Mouse (Mus musculus) heart, embryonic 11.5 days (tissue): Measurements from ENCODE around the gene Noxa1. TPM values are rescaled to one million over a fixed set of nuclear protein-coding genes. Genes with fewer than 3 reads are reported as not detected.

Experiments
- ATAC-seq: fragments of 200-750 bp; cut with Nextera tagmentation; replicated peaks from 2 replicates; pipeline ENCODE4 v1.8.0; 2017; ENCODE audit warnings: moderate library complexity; ENCODE audit not compliant: insufficient number of reproducible peaks, low FRiP score, low TSS enrichment
- H3K27ac ChIP-seq: fragments of 300-500 bp; sonication (generic); 2 replicates; pipeline ENCODE4 v1.5.1; 2014; ENCODE audit warnings: mild to moderate bottlenecking, low read depth, low read length
- H3K27me3 ChIP-seq: fragments of 300-500 bp; sonication (generic); 2 replicates; pipeline ENCODE4 v1.6.1; 2014; ENCODE audit warnings: mild to moderate bottlenecking, low read length, mixed read lengths; ENCODE audit not compliant: control insufficient read depth, insufficient read depth
- H3K36me3 ChIP-seq: fragments of 300-500 bp; sonication (generic); 2 replicates; pipeline ENCODE4 v1.6.1; 2014; ENCODE audit warnings: mild to moderate bottlenecking, low read length, moderate library complexity, mixed read lengths; ENCODE audit not compliant: control insufficient read depth, insufficient read depth
- H3K4me1 ChIP-seq: fragments of 300-500 bp; sonication (generic); 2 replicates; pipeline ENCODE4 v1.6.1; 2014; ENCODE audit warnings: low read length; ENCODE audit not compliant: control insufficient read depth, insufficient read depth
- H3K4me2 ChIP-seq: fragments of 300-500 bp; sonication (generic); 2 replicates; pipeline ENCODE4 v1.6.1; 2014; ENCODE audit warnings: mild to moderate bottlenecking, moderate library complexity
- H3K4me3 ChIP-seq: fragments of 300-500 bp; sonication (generic); 2 replicates; pipeline ENCODE4 v1.5.1; 2014; ENCODE audit warnings: low read depth, low read length
- H3K9ac ChIP-seq: fragments of 300-500 bp; sonication (generic); 2 replicates; pipeline ENCODE4 v1.6.1; 2014; ENCODE audit warnings: mild to moderate bottlenecking, low read depth, low read length, moderate library complexity
- H3K9me3 ChIP-seq: fragments of 300-500 bp; sonication (generic); replicated peaks from 2 replicates; pipeline ENCODE4 v1.6.1; 2016; ENCODE audit warnings: low read length; ENCODE audit not compliant: control insufficient read depth
- WGBS: fragments of 180-500 bp; shearing (Covaris S2); extraction: QIAGEN DNeasy Blood & Tissue Kit; methylation state at CpG from one replicate; pipeline ENCODE4 v1.1.7; 2014; ENCODE audit not compliant: insufficient replicate concordance; 5-methylcytosine and 5-hydroxymethylcytosine counted together
- polyA plus RNA-seq: library from polyadenylated mRNA; unstranded; fragments of >200 nt; fragmentation: Nextera tagmentation; extraction: Ambion mirVana; gene quantifications from 2 replicates; pipeline ENCODE4 v1.2.1, GENCODE M21; 2014

Gene Noxa1
- polyA plus RNA-seq, 1 experiment from 2014 or later: 0.10 TPM

DNA sequence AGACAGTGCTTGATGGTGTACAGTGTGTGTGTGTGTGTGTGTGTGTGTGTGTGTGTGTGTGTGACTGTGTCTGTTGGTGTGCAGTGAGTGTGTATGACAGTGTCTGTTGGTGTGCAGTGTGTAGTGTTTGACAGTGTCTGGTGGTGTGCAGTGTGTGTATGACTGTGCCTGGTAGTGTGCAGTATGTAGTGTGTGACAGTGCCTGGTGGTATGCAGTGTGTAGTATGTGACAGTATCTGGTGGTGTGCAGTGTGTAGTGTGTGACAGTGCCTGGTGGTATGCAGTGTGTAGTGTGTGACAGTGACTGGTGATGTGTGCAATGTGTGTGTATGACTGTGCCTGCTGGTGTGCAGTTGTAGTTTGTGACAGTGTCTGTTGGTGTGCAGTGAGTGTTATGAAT lies 14.5 kb upstream of the Noxa1 start:
- H3K4me3 ChIP-seq: no peak overlapping the region
- H3K36me3 ChIP-seq: no peaks in the 10 kb centered on the region
- no peak overlapping the region for H3K4me2 ChIP-seq
- H3K27me3 ChIP-seq: no peaks in the 10 kb centered on the region
- H3K4me1 ChIP-seq: 0 out of 2 replicates have a peak, but pooled peaks cover 5% of the 10 kb centered on the region
- H3K9me3 ChIP-seq: no peaks in the 10 kb centered on the region
- no peak overlapping the region for H3K9ac ChIP-seq
- no peak for ATAC-seq
- H3K27ac ChIP-seq: no peak overlapping the region

DNA sequence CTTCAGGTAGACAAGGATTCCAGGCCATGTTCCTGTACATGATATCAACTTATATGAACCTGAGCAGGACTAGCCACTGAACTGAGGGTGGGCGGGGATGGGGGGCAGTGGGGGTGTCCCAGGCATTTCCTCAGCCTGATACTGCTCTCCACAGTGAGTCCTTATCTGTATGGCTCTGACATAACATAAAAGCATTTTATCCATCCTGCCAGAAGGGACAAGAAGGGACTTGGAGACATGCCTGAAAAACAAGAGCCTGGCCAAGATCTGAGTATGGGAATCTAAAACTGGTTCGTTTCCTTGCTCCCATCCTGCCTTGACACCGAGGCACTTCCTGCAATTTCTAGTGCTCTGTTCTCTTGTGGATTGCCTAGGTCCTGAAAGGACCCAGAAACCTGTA lies 11.1 kb upstream of the Noxa1 start:
- Histone ChIP-seq H3K27me3 (no peaks in the 10 kb centered on the region), H3K4me2 (no peak overlapping the region), H3K9me3 (no peaks in the 10 kb centered on the region), H3K4me3 (no peak overlapping the region), H3K4me1 (0 out of 2 replicates have a peak, but pooled peaks cover 5% of the 10 kb centered on the region), H3K27ac (peak overlapping the region; percentile 50; the same call in 1 of the 2 replicates), H3K36me3 (no peaks in the 10 kb centered on the region), H3K9ac (no peak overlapping the region)
- 61% methylated on average over 3 of the region's 3 CpGs for WGBS
- ATAC-seq: no peak

DNA sequence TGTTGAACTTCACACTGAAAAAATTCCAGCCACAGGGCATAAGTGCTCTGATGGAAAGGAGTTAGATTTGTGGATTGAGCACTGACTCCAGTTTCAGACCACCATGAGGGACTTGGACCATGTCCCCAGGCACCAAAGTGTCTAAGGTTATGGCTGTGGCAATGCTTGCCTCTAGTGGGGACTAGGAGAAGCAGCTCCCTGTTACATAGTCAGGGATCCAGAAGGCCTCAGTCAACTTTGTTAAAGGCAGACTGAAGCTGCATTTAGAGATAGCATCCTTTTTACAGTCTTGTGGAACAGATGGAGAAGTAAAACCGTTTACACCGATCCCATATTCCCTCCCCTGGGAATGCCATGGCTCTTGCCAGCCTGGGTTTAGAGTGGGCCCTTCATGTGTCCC lies 9.2 kb upstream of the Noxa1 start:
- Histone ChIP-seq H3K4me1 (0 out of 2 replicates have a peak, but pooled peaks cover 5% of the 10 kb centered on the region), H3K27ac (no peak overlapping the region), H3K36me3 (no peaks in the 10 kb centered on the region), H3K4me2 (no peak overlapping the region), H3K9ac (no peak overlapping the region), H3K4me3 (no peak overlapping the region), H3K9me3 (no peaks in the 10 kb centered on the region), H3K27me3 (no peaks in the 10 kb centered on the region)
- WGBS: 89% methylated on average over 2 of the region's 2 CpGs
- no peak for ATAC-seq

DNA sequence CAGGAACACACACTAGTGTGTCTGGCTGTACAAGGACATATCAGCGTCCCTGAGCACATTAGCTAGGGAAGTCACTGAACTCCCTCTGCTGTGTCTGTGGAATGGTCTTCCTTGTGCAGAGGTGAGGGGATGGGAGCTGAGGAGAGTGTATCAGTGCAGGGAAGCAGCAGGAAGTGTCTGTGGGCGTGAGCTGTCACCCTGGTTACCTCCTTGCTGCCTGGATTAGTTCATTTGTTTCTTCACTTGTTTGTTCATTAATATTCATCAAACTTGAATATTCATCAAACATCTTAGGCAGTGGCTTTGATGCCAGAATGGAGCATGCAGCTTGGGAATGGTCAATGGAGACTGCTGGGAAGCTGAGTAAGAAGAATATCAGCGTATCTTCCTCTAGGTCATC lies 4.8 kb upstream of the Noxa1 start:
- Histone ChIP-seq H3K27ac (no peak overlapping the region), H3K9ac (no peak overlapping the region), H3K27me3 (peaks cover 7% of the 10 kb centered on the region; the same call in 1 of the 2 replicates), H3K4me1 (no peaks in the 10 kb centered on the region), H3K4me2 (no peak overlapping the region), H3K36me3 (no peaks in the 10 kb centered on the region), H3K9me3 (no peaks in the 10 kb centered on the region), H3K4me3 (no peak overlapping the region)
- WGBS: 70% methylated on average over 3 of the region's 3 CpGs
- ATAC-seq: no peak

DNA sequence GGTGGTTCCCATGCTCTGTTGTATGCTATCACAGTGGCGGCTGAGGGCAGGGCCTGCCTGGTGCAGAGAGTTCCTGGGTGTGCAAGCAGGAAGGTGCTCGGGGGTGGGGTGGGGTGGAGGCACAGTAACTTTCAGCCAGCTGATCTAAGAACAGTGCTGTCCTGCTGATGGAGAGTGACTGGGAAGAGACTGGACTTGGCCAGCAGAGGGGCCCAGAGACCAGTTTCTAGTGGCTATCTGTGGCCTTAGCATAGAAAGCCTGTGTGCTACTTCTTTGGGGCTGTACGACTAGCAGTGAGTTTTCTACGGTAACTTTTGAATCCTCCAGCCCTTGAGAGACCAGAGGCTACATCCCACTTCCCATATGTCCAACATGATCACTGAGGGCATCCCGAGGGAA lies 4.0 kb upstream of the Noxa1 start:
- no peaks in the 10 kb centered on the region for H3K36me3 ChIP-seq
- H3K27me3 ChIP-seq: peaks cover 11% of the 10 kb centered on the region; the same call in 1 of the 2 replicates
- H3K4me1 ChIP-seq: no peaks in the 10 kb centered on the region
- no peak for ATAC-seq
- 47% methylated on average over 5 of the region's 5 CpGs for WGBS
- H3K27ac ChIP-seq: no peak overlapping the region
- H3K4me3 ChIP-seq: no peak overlapping the region
- H3K4me2 ChIP-seq: no peak overlapping the region
- H3K9me3 ChIP-seq: no peaks in the 10 kb centered on the region
- H3K9ac ChIP-seq: no peak overlapping the region

DNA sequence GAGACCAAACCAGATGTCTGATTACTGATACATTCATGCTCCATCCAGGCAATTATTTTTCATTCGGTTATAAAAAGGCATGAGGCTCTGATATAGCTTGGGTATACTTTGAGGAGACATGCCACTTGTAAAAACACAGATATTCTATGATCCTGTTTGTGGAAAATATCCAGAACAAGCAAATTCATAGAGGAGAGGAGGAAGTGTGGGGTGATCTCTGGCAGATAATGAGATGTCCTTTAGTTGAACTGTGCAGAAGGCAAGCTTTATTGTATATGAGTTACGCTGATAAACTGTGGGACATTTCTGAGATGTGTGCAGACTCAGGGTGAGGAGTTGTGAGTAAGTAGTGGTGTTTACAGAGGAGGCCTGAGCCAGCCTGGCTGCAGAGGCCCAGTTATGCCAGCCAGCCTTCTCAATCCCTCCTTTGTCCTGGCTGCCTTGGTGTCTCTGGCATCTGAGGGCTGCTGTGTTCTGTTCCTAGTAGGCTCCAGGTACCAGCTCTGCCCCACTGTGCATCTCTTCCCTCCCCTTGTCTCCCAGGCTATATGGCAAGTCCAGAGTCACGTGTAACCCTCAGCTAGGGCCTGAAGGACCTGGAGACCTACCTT lies 3.2 kb upstream of the Noxa1 start:
- Histone ChIP-seq H3K27me3 (peaks cover 17% of the 10 kb centered on the region; the same call in 1 of the 2 replicates), H3K9ac (no peak overlapping the region), H3K4me2 (no peak overlapping the region), H3K4me3 (no peak overlapping the region), H3K27ac (no peak overlapping the region), H3K4me1 (no peaks in the 10 kb centered on the region), H3K36me3 (no peaks in the 10 kb centered on the region), H3K9me3 (no peaks in the 10 kb centered on the region)
- WGBS: 63% methylated on average over 3 of the region's 3 CpGs
- ATAC-seq: no peak

DNA sequence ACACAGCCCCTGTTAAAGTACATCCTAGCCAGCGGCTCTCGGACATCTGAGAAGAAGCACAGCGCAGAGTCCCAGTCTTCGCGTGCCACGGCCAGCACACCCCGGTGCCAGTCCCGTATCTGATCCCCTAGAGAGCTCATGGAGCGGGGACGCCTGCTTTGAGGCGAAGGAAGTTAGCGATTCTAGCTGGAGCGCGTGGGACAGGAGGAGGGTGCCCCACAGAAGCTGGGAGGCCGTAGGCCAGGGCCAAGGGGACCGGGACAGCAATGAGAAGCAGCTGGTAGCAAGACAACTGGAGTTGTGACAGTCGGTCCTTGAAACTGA lies 202 bp downstream of the Noxa1 start:
- H3K9me3 ChIP-seq: no peaks in the 10 kb centered on the region
- H3K9ac ChIP-seq: no peak overlapping the region
- peaks cover 22% of the 10 kb centered on the region; the same call in 1 of the 2 replicates for H3K27me3 ChIP-seq
- no peaks in the 10 kb centered on the region for H3K36me3 ChIP-seq
- H3K4me3 ChIP-seq: peak overlapping the region; percentile 23; the same call in 1 of the 2 replicates
- H3K4me2 ChIP-seq: peak overlapping the region; percentile 56
- no peaks in the 10 kb centered on the region for H3K4me1 ChIP-seq
- ATAC-seq: no peak
- no peak overlapping the region for H3K27ac ChIP-seq
- 36% methylated on average over 17 of the region's 17 CpGs for WGBS

DNA sequence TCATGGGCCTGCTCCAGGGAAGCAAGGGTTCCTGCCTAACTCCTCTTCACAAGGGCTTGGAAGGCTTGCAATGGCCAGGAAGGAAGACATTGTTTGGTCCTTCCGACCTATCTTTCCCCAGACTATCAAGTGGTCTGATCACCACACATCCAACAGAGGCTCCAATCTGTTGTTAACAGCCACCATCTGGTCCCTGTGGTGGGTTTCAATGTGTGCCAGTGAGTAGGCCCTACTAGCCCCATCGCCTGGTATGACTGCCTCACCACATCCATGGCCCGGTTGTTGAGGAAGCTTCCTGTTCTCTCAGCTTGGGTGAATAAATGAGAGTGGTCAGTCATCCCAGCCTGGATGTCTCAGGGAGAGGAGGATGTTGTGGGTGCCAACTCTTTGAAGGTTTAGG lies 6.3 kb downstream of the Noxa1 start:
- WGBS: 67% methylated on average over 3 of the region's 3 CpGs

DNA sequence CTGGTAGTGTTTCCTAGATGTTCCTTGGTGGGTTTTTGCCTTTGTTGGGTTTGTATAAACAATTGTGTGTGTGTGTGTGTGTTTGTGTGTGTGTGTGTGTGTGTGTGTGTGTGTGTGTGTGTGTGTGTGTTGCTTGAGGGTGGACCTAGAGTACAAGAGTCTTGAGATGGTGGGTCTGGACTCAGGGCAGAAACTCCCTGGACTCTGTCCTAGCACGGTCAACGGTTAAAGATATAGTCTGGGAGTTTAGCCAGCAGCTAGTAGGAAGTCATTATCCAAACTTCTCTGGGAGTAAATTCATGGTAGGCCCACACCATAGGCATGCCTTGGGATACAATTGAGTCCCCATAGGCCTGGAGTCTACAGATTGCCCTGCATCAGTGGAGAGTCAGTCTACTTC lies 7.1 kb downstream of the Noxa1 start:
- no peak overlapping the region for H3K9ac ChIP-seq
- H3K4me3 ChIP-seq: no peak overlapping the region
- peaks cover 10% of the 10 kb centered on the region; the same call in 1 of the 2 replicates for H3K27me3 ChIP-seq
- 91% methylated on average over 2 of the region's 2 CpGs for WGBS
- H3K27ac ChIP-seq: no peak overlapping the region
- H3K4me2 ChIP-seq: no peak overlapping the region
- no peak for ATAC-seq
- H3K4me1 ChIP-seq: no peaks in the 10 kb centered on the region
- no peaks in the 10 kb centered on the region for H3K36me3 ChIP-seq
- no peaks in the 10 kb centered on the region for H3K9me3 ChIP-seq

More for the DNA sequence above, 6.3 kb downstream of the Noxa1 start:
- Histone ChIP-seq H3K27me3 (peaks cover 10% of the 10 kb centered on the region; the same call in 1 of the 2 replicates), H3K4me1 (no peaks in the 10 kb centered on the region), H3K36me3 (no peaks in the 10 kb centered on the region), H3K27ac (no peak overlapping the region), H3K9ac (no peak overlapping the region), H3K4me2 (no peak overlapping the region), H3K9me3 (no peaks in the 10 kb centered on the region), H3K4me3 (no peak overlapping the region)
- no peak for ATAC-seq
